Mouse (Mus musculus): Measurements from ENCODE around the gene Usf1.

Gene Usf1

DNA sequence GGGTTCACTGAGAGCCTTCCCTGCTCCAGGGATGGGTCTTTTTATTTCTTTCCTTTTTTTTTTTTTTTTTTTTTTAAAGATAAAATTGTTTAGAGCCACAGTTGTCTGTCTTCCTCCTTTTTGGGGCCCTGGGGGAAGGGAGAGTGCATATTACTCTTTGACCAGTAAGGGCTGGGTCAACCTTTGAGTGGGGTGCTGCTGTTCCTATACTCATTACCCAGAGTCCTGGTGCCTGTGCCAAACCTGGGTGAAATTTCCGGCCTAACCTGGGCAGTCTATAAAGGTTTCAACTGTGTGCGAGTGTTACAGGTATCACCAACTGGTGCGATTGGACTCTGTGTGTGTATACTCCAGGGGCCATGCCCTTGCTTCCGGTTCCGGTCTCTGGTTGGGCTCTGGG is 7.5 kb downstream of the Usf1 start, which contains the start of gene Tstd1:
Gene Tstd1 (plus strand): TSS at position 213 of the 400 bp plus-strand sequence.
- in situ Hi-C loops (cut with MboI, MseI) = no loop called here

DNA sequence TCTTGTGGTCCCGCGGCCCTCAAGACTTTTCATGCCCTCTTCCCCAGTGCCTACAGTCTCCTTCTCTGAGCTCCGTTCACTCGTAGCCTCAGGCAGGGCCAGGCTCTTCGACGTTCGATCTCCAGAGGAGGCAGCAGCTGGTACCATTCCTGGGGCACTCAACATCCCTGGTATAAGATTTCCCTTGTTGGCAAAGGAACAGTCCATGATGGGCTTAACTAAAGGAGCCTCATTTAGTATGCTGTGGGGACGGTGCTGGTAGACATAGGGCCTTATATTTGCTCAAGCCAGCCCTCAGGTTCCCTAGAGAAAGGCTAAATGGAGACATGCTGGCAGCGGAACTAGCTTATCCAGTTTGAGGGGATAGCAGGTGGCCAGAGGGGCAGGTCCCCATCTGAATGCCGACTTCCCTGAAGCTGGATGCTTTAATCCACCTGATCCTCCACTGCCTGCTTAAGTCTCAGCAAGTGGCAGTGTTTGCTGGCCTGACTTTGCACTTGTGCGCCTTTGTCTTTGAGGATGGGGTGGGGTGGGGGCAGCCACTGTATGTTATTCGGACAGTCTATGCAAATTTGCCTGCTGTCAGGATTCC is 8.3 kb downstream of the Usf1 start:
- in situ Hi-C loops (cut with MboI, MseI) = no loop called here

GRCm38 (mm10) chr1:171419905-171420304 is 8.8 kb downstream of the Usf1 start:
- in situ Hi-C loops (cut with MboI, MseI) = no loop called here

GRCm38 (mm10) chr1:171422504-171423095 is 11.5 kb downstream of the Usf1 start:
- in situ Hi-C loops (cut with MboI, MseI) = no loop called here

- in situ Hi-C loops (cut with MboI, MseI) = no loop called here
These were observed 13.5 kb downstream of the Usf1 start for GRCm38 (mm10) chr1:171424638-171425037.

GRCm38 (mm10) chr1:171425126-171425525 is 14.0 kb downstream of the Usf1 start:
- in situ Hi-C loops (cut with MboI, MseI) = no loop called here

- in situ Hi-C loops (cut with MboI, MseI) = no loop called here
These were observed 21.0 kb downstream of the Usf1 start for GRCm38 (mm10) chr1:171432158-171432557.

DNA sequence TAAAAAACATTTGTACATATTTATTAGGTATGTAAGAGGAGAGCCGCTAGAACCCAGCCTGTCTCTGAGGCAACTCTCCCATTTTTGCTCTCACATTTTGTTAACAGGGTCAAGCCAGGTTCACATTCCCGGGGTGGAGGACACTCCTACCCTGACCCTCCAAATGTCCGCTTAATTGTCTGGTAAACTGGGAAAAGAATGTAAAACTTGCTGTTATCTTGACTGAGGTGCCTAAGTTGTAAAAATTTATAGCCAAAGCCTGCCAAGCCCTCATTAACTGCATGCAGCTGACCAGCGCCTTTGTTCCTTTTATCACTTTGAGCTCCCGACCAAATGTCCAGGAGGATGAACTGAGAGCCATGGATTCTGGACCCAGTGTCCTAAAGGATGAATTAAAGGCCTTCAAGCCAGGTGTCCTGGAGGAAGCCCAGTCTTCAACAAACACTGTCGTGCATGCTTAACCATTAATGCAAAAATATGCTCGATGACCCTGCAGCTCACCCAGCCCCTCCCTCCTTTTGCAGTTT is 24.2 kb downstream of the Usf1 start:
- in situ Hi-C loops (cut with MboI, MseI) = no loop called here

GRCm38 (mm10) chr1:171435974-171436373 is 24.9 kb downstream of the Usf1 start:
- in situ Hi-C loops (cut with MboI, MseI) = no loop called here

DNA sequence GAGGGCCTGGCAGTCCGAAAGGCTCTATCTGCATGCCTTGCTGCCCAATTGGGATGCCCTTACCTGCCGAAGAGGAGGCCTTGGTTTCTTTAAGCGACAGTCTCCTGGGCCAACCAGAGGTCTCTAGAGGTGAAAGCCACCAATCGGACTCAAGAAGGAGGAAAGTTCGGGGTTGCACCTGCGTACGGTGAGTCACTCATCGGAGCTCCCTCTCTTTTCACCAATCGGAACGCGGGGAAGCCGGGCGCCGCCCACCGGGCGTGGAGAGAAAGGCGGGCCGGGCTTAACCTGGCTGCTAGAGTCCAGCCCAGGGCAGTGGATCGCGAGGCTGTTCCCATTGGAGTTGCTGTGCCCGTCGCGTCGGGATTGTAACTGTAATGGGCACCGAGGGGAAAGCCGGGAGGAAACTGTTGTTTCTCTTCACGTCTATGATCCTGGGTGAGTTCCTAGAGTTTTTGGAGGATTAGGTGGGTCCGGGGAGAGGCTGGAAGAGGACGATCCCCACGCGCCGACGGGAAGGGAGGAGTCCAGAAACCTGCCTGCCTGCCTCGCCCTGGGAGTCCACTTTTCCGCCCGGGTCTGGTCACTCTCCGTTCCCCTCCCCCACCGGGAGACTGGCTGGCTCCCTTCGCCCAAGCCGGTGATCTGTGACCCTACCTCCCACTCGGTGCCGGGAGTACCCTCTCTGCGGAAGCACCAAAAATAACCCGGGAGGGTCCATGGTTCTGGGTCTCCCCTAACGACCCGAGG is 26.3 kb downstream of the Usf1 start, which contains the start of gene F11r:
Gene F11r (plus strand): TSS at position 272 of the 750 bp plus-strand sequence.
- in situ Hi-C loops (cut with MboI, MseI) = no loop called here

GRCm38 (mm10) chr1:171438014-171438670 is 27.0 kb downstream of the Usf1 start:
- in situ Hi-C loops (cut with MboI, MseI) = no loop called here

DNA sequence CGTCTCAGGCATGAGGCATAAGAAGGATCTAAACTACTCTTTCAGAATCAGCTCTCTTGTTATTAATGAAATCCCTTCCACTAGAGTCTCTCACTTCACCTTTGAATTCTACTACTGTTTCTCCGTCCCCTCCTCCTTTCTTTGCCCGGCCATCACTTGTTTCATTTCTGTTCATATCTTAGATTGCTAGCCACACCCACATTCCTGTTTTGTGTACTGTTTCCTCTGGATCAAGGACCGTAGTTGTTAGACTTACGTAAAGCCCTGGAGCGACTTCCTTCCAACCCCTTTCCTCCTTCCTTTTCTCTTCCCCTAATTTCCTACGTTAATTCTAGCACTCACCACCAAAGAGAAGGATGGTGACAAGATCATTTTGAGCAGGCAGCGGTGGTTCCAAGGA is 28.0 kb downstream of the Usf1 start:
- in situ Hi-C loops (cut with MboI, MseI) = no loop called here

DNA sequence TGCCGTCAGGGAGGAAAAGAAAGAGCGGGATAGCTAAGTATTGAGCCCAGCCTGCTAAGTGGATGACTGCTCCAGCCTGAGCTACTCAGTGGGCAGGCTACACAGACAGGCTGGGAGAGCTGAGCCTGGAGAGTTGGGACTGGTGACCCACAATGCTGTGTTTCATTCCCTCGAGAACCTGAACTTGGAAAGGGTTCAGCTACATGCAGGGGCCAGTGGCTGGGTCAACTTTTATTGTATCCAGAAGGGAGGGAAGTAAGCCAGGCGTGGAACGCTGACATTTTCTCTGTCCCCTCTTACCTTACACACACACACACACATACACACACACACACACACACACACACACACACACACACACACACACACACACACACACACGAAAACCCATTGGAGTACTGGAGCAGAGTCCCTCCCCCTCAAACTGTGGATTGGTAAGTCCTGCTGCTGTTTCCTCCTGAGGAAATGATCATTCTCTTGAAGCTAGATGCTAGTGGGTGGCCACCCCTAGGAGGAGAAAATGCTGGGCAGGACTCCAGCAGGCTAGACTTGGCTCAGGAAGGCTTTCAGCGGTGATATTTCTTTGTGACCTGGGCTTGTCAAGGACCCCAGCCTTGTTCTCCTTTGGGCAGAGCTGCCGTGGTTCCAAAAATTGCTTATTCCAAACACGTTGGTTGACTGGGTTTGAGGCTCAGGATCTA is 29.1 kb downstream of the Usf1 start:
- in situ Hi-C loops (cut with MboI, MseI) = no loop called here

GRCm38 (mm10) chr1:171441466-171442412 is 30.6 kb downstream of the Usf1 start:
- in situ Hi-C loops (cut with MboI, MseI) = no loop called here

DNA sequence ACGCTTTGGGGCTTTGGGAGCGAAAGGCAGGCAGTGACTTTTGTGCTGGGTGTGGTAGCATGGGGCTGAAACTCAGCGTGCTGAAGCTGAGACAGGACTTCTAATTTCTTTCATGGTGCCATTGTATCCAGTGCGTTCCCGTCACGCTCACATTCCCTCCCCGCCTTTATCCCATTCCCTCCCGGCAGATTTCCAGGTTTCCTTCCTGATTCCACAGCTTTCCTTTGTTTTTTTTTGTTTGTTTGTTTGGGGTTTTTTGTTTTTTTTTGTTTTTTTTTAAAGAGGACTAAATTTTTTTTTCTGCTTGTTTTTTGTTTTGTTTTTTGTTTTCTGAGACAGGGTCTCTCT is 31.3 kb downstream of the Usf1 start:
- in situ Hi-C loops (cut with MboI, MseI) = no loop called here

DNA sequence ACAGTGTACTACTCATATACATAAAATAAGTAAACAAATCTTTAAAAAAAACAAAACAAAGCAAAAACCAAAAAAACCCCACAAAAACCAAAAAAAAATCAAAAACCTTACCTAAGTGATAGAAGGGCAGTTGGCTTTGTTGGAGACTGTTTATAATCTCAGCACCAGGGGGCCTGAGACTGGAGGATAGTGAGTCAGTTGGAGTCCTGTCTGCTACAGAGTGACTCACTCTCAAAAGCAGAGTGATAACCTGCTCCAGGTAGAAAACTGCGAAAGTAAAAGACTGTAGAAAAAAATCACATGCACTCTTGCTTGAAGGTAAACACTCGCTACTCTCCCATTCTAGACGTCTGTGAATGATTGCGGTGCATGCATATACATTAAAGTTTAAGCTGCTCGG is 33.9 kb downstream of the Usf1 start:
- in situ Hi-C loops (cut with MboI, MseI) = no loop called here

DNA sequence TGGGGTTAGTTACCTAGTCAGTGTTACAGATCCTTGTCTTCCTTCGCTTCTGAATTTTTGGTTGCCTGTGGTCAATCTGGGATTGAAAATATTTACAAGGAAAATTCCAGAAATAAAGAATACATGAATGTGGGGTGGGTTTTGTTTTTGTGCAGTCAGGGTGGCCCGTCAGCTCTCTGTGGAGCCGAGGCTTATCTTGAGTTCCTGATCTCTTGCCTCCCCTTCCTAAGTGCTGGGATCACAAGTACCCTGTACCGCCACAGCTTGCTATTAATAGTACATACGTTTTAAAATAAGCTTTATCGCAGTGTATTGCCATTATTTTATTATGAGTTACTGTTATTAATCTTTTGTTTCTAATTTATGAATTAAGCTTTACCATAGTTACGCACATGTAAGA is 35.7 kb downstream of the Usf1 start:
- in situ Hi-C loops (cut with MboI, MseI) = no loop called here

GRCm38 (mm10) chr1:171447692-171448091 is 36.6 kb downstream of the Usf1 start:
- in situ Hi-C loops (cut with MboI, MseI) = no loop called here

DNA sequence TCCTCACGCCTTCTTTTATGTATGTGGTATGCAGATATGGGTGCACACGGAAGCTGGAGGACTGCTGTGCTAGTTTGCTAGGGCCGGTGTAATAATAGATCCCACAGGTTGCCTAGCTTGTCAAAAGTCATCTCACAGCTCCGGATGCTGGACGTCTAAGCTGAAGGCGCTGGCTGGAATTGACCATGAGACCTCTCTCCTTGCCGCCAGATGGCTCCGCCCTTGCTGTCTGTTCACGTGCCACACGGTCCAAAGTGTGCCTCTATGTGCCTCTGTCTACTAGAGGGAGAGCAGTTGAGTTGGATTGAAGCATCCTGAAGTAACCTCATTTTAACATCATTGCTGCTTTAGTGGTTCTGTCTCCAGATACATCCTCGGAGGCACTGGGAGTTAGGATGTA is 38.9 kb downstream of the Usf1 start:
- in situ Hi-C loops (cut with MboI, MseI) = no loop called here

GRCm38 (mm10) chr1:171451001-171451400 is 39.9 kb downstream of the Usf1 start:
- in situ Hi-C loops (cut with MboI, MseI) = no loop called here
